Mouse (Mus musculus) limb, embryonic 11.5 days (tissue): ENCODE data around the gene Sigmar1. TPM values are rescaled to one million over a fixed set of nuclear protein-coding genes. Genes with fewer than 3 reads are reported as not detected.
"Not testable (repeated sequence)": the region's sequence is repeated elsewhere in the genome, so short reads cannot be mapped to it uniquely, and the experiment has no call there.

Source experiments
- ATAC-seq: fragments of 200-750 bp; cut with Nextera tagmentation; 2 replicates; pipeline ENCODE4 v1.8.0; 2017; ENCODE audit warnings: low read depth; ENCODE audit not compliant: insufficient number of reproducible peaks, low FRiP score, low TSS enrichment
- DNase-seq: peaks from one replicate; pipeline ENCODE4 v3.0.0-alpha.2; 2015; ENCODE audit warnings: low spot score
- H3K27ac ChIP-seq: fragments of 300-500 bp; sonication (generic); replicated peaks from 2 replicates; pipeline ENCODE4 v1.5.1; 2014; ENCODE audit warnings: low read depth, mild to moderate bottlenecking, low read length
- H3K27me3 ChIP-seq: fragments of 300-500 bp; sonication (generic); 2 replicates; pipeline ENCODE4 v1.6.1; 2014; ENCODE audit warnings: mild to moderate bottlenecking, low read length, mixed read lengths; ENCODE audit not compliant: control insufficient read depth, insufficient read depth
- H3K36me3 ChIP-seq: fragments of 300-500 bp; sonication (generic); 2 replicates; pipeline ENCODE4 v1.6.1; 2014; ENCODE audit warnings: mild to moderate bottlenecking, low read length, moderate library complexity, mixed read lengths; ENCODE audit not compliant: control insufficient read depth, insufficient read depth
- H3K4me1 ChIP-seq: fragments of 300-500 bp; sonication (generic); 2 replicates; pipeline ENCODE4 v1.6.1; 2014; ENCODE audit warnings: low read length, mixed read lengths; ENCODE audit not compliant: control insufficient read depth, insufficient read depth
- H3K4me2 ChIP-seq: fragments of 300-500 bp; sonication (generic); 2 replicates; pipeline ENCODE4 v1.6.1; 2014; ENCODE audit warnings: low read depth, mild to moderate bottlenecking, moderate library complexity; ENCODE audit not compliant: severe bottlenecking
- H3K4me3 ChIP-seq: fragments of 300-500 bp; sonication (generic); 2 replicates; pipeline ENCODE4 v1.5.1; 2014; ENCODE audit warnings: low read depth, low read length
- H3K9ac ChIP-seq: fragments of 300-500 bp; sonication (generic); 2 replicates; pipeline ENCODE4 v1.6.1; 2014; ENCODE audit warnings: mild to moderate bottlenecking, low read length
- H3K9me3 ChIP-seq: fragments of 300-500 bp; sonication (generic); 2 replicates; pipeline ENCODE4 v1.6.1; 2016; ENCODE audit warnings: low read length; ENCODE audit not compliant: control insufficient read depth
- WGBS: fragments of 180-500 bp; shearing (Covaris S2); extraction: QIAGEN DNeasy Blood & Tissue Kit; methylation state at CpG from one replicate; pipeline ENCODE4 v1.1.7; 2014; 5-methylcytosine and 5-hydroxymethylcytosine counted together
- polyA plus RNA-seq: library from polyadenylated mRNA; unstranded; fragments of >200 nt; fragmentation: Nextera tagmentation; extraction: Ambion mirVana; gene quantifications from 2 replicates; pipeline ENCODE4 v1.2.1, GENCODE M21; 2014

Sigmar1 gene
- polyA plus RNA-seq, 1 experiment from 2014 or later: 83.4 TPM

DNA sequence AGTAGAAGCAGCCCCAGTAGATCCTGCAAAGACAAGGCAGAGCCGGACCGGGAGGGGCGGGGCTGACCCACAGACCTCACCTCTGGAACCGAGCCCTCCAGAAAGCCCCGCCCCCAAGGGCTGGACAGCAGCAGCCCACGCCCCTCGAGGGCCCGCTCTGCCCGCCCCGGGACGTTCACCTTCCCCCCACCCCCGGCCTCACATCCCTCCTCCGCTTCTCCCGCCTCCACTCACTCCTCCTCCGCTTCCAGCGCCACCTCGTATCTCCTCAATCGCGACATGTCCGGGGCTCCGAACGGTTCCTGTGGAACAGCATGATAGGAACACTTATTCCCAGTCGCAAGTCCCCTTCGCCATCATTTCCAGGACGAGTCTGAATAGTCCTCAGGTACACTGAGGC is 17.5 kb upstream of the Sigmar1 start:
- not testable (repeated sequence) for H3K4me1 ChIP-seq, H3K9ac ChIP-seq, ATAC-seq, H3K36me3 ChIP-seq, H3K27ac ChIP-seq, H3K9me3 ChIP-seq, H3K27me3 ChIP-seq
- under 1% methylated on average over 14 of the region's 25 CpGs for WGBS
- DNase-seq: peak; percentile 71
- Histone ChIP-seq H3K4me3 (peak overlapping the region; percentile 23; the same call in 1 of the 2 replicates), H3K4me2 (peak overlapping the region; percentile 33; the same call in 1 of the 2 replicates)

DNA sequence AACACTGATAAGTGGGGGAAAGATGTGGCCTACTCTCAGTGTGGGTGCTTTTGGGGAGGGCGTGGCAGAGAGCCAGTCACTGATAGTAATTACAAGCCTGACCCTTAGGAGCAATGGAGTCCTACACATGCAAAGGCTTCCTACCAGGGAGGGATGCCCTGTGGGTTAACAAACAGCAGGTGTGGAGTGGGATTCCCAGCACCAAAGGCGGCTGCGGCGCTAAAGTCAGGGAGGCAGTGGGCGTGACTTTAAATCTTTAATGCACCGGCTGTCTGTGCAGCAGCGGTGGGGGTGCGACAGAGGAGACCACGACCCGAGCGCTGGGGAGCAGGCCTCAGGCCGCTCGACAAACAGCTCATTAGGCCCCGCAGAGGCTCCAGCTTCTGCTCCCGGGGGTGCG is 17.0 kb upstream of the Sigmar1 start:
- H3K4me3 ChIP-seq: peak overlapping the region; percentile 12; the same call in 1 of the 2 replicates
- ATAC-seq, H3K36me3 ChIP-seq, H3K4me1 ChIP-seq, H3K9ac ChIP-seq, H3K9me3 ChIP-seq, DNase-seq, H3K27me3 ChIP-seq, H3K27ac ChIP-seq: not testable (repeated sequence)
- peak overlapping the region; percentile 36; the same call in 1 of the 2 replicates for H3K4me2 ChIP-seq
- 2% methylated on average over 7 of the region's 16 CpGs for WGBS

DNA sequence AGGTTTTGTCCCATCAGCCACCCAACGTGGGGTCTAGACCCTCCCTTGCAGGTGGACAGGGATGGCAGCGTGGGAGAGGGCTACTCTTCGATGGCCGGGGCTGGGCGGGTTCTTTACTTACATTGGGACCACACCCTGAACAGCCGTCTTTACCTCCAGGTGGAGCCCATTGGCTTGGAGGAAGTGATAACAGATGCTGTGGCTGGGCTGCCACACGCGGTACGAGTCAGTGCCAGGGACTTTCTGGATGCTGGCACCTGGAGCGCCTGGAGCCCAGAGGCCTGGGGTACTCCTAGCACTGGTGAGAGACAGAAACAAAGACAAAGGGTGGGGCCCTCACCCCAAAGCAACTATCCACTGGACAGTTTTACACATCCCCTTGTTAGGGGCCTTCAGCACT is 11.3 kb upstream of the Sigmar1 start:
- DNase-seq, H3K36me3 ChIP-seq, H3K9ac ChIP-seq, ATAC-seq, H3K4me3 ChIP-seq, H3K27ac ChIP-seq, H3K9me3 ChIP-seq, H3K4me2 ChIP-seq, H3K4me1 ChIP-seq, H3K27me3 ChIP-seq: not testable (repeated sequence)
- WGBS: 83% methylated on average over 10 of the region's 10 CpGs

GRCm38 (mm10) chr4:41763176-41763575 is 7.2 kb upstream of the Sigmar1 start:
- not testable (repeated sequence) for H3K4me3 ChIP-seq, H3K9ac ChIP-seq, ATAC-seq, DNase-seq, H3K27me3 ChIP-seq, H3K9me3 ChIP-seq, H3K36me3 ChIP-seq
- Histone ChIP-seq H3K4me2 (peak overlapping the region; percentile 90), H3K4me1 (peaks cover 25% of the 10 kb centered on the region), H3K27ac (peak overlapping the region; percentile 97)
- WGBS: 56% methylated on average over 4 of the region's 6 CpGs

- Histone ChIP-seq H3K4me1 (peaks cover 25% of the 10 kb centered on the region), H3K4me2 (peak overlapping the region; percentile 90), H3K27ac (peak overlapping the region; percentile 97), H3K4me3 (peak overlapping the region; percentile 26), H3K9ac (peak overlapping the region; percentile 45)
- peak; percentile 84 for DNase-seq
- not testable (repeated sequence) for H3K27me3 ChIP-seq, H3K9me3 ChIP-seq, H3K36me3 ChIP-seq
- 10% methylated on average over 8 of the region's 8 CpGs for WGBS
- peak; percentile 75; the same call in 1 of the 2 replicates for ATAC-seq
Observed at GRCm38 (mm10) chr4:41762688-41763114, 6.7 kb upstream of the Sigmar1 start.

DNA sequence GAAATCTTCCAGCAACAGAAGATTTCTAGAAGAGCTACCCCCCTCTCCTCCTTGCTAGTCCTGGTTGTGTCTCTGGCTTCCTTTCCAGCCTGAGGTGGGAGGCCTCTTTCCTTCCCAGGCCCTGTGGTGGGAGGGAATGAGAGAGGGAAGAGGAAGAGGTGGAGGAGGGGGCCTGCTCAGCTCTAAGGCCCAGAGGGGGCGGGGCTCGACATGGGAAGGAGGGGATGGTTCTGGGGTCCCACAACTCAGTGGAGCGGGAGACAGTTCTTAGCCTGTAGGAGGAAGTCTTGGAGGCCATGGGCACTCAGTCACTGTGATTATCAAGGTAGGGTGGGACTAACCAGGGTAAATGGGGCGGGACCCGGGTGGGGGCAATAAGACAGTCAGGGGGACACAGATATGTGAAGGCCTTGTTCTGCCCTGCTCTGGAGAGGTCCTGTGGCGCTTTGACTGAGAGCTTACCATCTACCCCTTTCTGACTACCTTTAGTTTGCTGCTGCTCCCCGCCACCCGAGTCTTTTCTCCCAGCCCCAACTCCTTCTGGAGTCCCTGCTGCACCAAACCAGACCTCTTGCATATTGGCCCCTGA is 6.2 kb upstream of the Sigmar1 start:
- Histone ChIP-seq H3K9ac (peak overlapping the region; percentile 45), H3K9me3 (no peaks in the 10 kb centered on the region), H3K4me1 (peaks cover 25% of the 10 kb centered on the region), H3K27ac (peak overlapping the region; percentile 97), H3K4me3 (peak overlapping the region; percentile 26), H3K36me3 (peaks cover 2% of the 10 kb centered on the region; the same call in 1 of the 2 replicates), H3K27me3 (no peaks in the 10 kb centered on the region), H3K4me2 (peak overlapping the region; percentile 90)
- ATAC-seq: peak; percentile 82
- WGBS: 12% methylated on average over 8 of the region's 8 CpGs
- peak; percentile 84 for DNase-seq

- peak; percentile 41 for DNase-seq
Observed at GRCm38 (mm10) chr4:41761680-41762079, 5.7 kb upstream of the Sigmar1 start.

DNA sequence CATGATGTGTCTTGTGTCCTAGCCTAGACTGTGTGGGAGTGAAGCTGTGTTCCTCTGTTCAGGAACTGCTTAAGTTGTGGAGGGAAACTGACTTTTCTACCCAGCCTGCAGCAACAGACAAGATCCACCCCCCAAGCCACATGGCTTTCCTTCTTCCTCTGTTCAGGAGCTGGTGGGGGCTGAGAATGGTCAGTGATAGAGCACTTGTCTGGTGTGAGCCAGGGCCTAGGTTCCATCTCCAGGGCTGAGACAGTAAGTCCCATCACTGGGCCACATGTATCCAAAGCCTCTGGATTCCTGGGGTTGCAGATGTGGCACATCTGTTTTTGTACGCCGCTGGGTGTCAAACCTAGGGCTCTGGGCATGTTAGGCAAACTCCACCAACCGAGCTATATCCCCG is 5.0 kb upstream of the Sigmar1 start:
- no peak for DNase-seq
- WGBS: 67% methylated on average over 4 of the region's 4 CpGs
- H3K4me2 ChIP-seq: peak overlapping the region; percentile 90

More at GRCm38 (mm10) chr4:41761680-41762079, 5.7 kb upstream of the Sigmar1 start:
- Histone ChIP-seq H3K36me3 (peaks cover 2% of the 10 kb centered on the region; the same call in 1 of the 2 replicates), H3K27ac (peak overlapping the region; percentile 97), H3K4me3 (peak overlapping the region; percentile 48), H3K4me2 (peak overlapping the region; percentile 90), H3K9ac (peak overlapping the region; percentile 13; the same call in 1 of the 2 replicates), H3K4me1 (peaks cover 25% of the 10 kb centered on the region), H3K27me3 (no peaks in the 10 kb centered on the region), H3K9me3 (no peaks in the 10 kb centered on the region)
- ATAC-seq: no peak

More for the DNA sequence above, 5.0 kb upstream of the Sigmar1 start:
- H3K9ac ChIP-seq: peak overlapping the region; percentile 62
- no peaks in the 10 kb centered on the region for H3K27me3 ChIP-seq
- ATAC-seq: peak; percentile 33; the same call in 1 of the 2 replicates
- no peaks in the 10 kb centered on the region for H3K9me3 ChIP-seq
- peak overlapping the region; percentile 97 for H3K27ac ChIP-seq
- H3K4me3 ChIP-seq: peak overlapping the region; percentile 48
- H3K36me3 ChIP-seq: peaks cover 2% of the 10 kb centered on the region; the same call in 1 of the 2 replicates
- peaks cover 31% of the 10 kb centered on the region for H3K4me1 ChIP-seq
